Mouse (Mus musculus): ENCODE measurements around the gene Med14. TPM values are rescaled to one million over a fixed set of nuclear protein-coding genes. Genes with fewer than 3 reads are reported as not detected.

Med14 gene
- polyA plus RNA-seq (2015; fragmentation: Nextera tagmentation; extraction: Ambion mirVana) = 10.8 and 12.9 TPM in 2 replicates

DNA sequence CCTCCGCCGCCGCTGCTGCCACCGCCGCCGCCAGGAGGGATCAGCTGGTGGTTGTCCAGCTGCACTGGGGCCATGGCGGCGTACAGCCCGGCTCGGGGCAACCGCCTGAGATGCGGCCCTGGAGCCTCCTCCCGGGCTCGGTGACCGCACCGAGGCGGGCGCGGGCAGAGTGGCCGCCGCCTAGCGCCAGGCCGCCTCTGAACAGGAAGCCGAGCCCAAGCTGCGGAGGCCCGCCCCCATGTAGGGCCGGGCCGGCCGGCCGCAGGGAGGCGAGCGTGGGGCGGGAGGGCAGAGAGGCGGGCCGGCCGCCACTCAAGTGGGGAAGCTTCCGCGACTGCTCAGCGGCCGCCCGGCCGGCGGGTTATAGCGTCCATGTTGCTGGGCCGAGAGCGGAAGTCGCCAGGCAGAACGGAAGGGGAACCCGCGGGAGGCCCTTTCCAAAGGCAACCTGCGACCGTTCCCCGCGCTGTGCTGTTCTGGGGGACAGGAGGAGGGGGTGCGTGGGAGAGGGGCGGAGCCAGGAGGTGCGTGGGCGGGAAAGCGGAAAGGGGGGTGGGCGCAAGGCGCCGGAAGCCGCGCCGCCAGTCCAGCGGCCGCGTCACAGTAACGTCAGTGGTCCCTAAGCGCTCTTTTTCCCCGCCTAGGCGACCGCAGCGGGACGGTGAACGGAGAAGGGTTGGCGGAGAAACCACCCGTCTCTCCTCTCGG lies at the start of gene Med14:
TSS of gene Med14 (minus strand) at position 448 of the 708 bp plus-strand sequence.
- Histone ChIP-seq H3K27me3 (replicated peaks) (peaks cover 4% of the 10 kb centered on the region; the same call in 1 of the 2 replicates), H3K36me3 (no peaks in the 10 kb centered on the region)
- 7% methylated on average over 62 of the region's 79 CpGs for WGBS

DNA sequence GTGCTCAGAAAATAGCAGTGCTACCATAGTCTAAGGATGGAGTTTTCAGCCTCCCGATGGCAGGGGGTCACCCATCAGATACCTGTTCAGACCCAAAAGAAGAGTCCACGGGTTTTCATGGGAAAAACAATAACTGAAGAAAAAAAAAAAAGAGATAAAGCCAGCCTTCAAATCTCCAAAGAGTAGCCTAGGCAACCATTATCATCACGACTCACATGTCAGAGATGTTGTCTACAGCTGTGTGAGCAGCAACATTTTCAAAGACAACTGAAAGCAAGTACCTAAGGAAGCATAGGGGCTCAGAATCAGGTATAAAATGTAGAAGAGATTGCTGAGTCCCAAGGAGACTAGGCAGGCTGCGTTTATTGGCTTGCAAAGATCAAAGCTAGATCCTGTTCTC lies 38.7 kb upstream of the Med14 start:
- Histone ChIP-seq H3K27me3 (replicated peaks) (no peaks in the 10 kb centered on the region), H3K9ac (no peak overlapping the region), H3K9me3 (no peaks in the 10 kb centered on the region), H3K4me2 (no peak overlapping the region), H3K27ac (no peak overlapping the region), H3K4me3 (replicated peaks) (no peak overlapping the region), H3K4me1 (no peaks in the 10 kb centered on the region), H3K36me3 (no peaks in the 10 kb centered on the region)
- ATAC-seq (ENCODE audit: insufficient read depth, low FRiP score, low read depth) = no peak
- 71% methylated on average over 4 of the region's 4 CpGs for WGBS

More for the DNA sequence above, at the start of gene Med14:
- peak; percentile 98 for ATAC-seq (ENCODE audit: insufficient read depth, low FRiP score, low read depth)
- peak within 1 kb of the TSS; percentile 97 for H3K27ac ChIP-seq
- H3K4me3 ChIP-seq (replicated peaks) = peak within 1 kb of the TSS; percentile 62
- H3K9ac ChIP-seq = peak within 1 kb of the TSS; percentile 42
- H3K9me3 ChIP-seq = no peaks in the 10 kb centered on the region
- H3K4me2 ChIP-seq = peak within 1 kb of the TSS; percentile 47
- no peaks in the 10 kb centered on the region; the same call in 1 of the 2 replicates for H3K4me1 ChIP-seq

DNA sequence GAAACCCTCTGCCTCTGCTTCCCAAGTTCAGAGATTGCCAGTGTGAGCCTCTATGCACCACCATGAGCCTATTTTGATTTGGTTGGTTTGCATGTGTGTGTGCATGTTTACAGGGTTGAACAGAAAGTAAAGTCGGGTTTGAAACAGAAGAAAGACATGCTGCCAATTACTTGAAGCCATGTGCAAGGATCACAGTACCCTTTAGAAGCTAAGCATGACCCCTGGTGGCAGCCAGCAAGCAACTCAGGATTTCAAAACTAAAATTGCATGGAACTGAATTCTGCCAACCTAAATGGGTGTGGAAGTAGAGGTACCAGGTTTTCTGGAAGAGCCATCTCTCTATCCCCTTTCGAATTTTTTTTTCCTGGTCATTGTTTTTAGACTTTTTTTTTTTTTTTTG lies 33.0 kb upstream of the Med14 start:
- Histone ChIP-seq H3K27ac (no peak overlapping the region), H3K36me3 (no peaks in the 10 kb centered on the region), H3K9me3 (no peaks in the 10 kb centered on the region), H3K27me3 (replicated peaks) (no peaks in the 10 kb centered on the region), H3K9ac (no peak overlapping the region), H3K4me3 (replicated peaks) (no peak overlapping the region), H3K4me1 (no peaks in the 10 kb centered on the region), H3K4me2 (no peak overlapping the region)
- WGBS = 51% methylated on average over 2 of the region's 2 CpGs
- no peak for ATAC-seq (ENCODE audit: insufficient read depth, low FRiP score, low read depth)

- Histone ChIP-seq H3K27me3 (replicated peaks) (no peaks in the 10 kb centered on the region), H3K36me3 (no peaks in the 10 kb centered on the region), H3K4me2 (no peak overlapping the region), H3K9me3 (no peaks in the 10 kb centered on the region), H3K4me1 (no peaks in the 10 kb centered on the region), H3K4me3 (replicated peaks) (no peak overlapping the region), H3K9ac (no peak overlapping the region), H3K27ac (no peak overlapping the region)
- no peak for ATAC-seq (ENCODE audit: insufficient read depth, low FRiP score, low read depth)
- 81% methylated on average over 4 of the region's 4 CpGs for WGBS
Measured at GRCm38 (mm10) chrX:12791674-12792340, 29.9 kb upstream of the Med14 start.

GRCm38 (mm10) chrX:12773236-12773635 lies 11.4 kb upstream of the Med14 start:
- H3K9ac ChIP-seq = no peak overlapping the region
- H3K27ac ChIP-seq = no peak overlapping the region
- 0 out of 2 replicates have a peak, but pooled peaks cover 3% of the 10 kb centered on the region for H3K27me3 ChIP-seq (replicated peaks)
- 64% methylated on average over 3 of the region's 3 CpGs for WGBS
- no peak overlapping the region for H3K4me2 ChIP-seq
- H3K4me3 ChIP-seq (replicated peaks) = no peak overlapping the region
- H3K4me1 ChIP-seq = no peaks in the 10 kb centered on the region
- H3K9me3 ChIP-seq = no peaks in the 10 kb centered on the region
- no peak for ATAC-seq (ENCODE audit: insufficient read depth, low FRiP score, low read depth)
- no peaks in the 10 kb centered on the region for H3K36me3 ChIP-seq

DNA sequence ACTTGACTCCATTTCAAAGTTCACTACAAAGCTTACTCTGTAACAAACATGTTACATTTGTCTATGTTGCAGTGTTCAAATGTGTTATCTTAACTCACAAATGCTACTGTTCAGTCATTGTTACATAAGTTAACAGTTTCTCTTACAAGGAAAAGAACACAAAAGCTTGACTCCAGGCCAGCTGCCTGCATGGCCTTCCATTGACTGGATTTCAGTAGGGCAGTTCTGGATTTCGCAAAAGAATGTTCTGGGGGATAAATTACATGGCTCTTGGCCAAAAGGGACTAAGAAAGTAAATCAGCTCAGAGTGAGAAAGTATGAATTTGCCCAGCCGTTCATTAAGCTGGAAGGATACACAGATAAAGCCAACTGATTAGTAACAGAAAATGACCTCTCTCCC lies 9.7 kb upstream of the Med14 start:
- no peak overlapping the region for H3K4me3 ChIP-seq (replicated peaks)
- no peaks in the 10 kb centered on the region for H3K4me1 ChIP-seq
- no peaks in the 10 kb centered on the region for H3K9me3 ChIP-seq
- H3K4me2 ChIP-seq = no peak overlapping the region
- H3K36me3 ChIP-seq = no peaks in the 10 kb centered on the region
- no peak for ATAC-seq (ENCODE audit: insufficient read depth, low FRiP score, low read depth)
- WGBS = 28% methylated on average over 2 of the region's 2 CpGs
- H3K9ac ChIP-seq = no peak overlapping the region
- 0 out of 2 replicates have a peak, but pooled peaks cover 3% of the 10 kb centered on the region for H3K27me3 ChIP-seq (replicated peaks)
- H3K27ac ChIP-seq = no peak overlapping the region

GRCm38 (mm10) chrX:12768571-12768970 lies 6.7 kb upstream of the Med14 start:
- ATAC-seq (ENCODE audit: insufficient read depth, low FRiP score, low read depth) = no peak
- no peak overlapping the region for H3K4me2 ChIP-seq
- no peak overlapping the region for H3K27ac ChIP-seq
- no peak overlapping the region for H3K4me3 ChIP-seq (replicated peaks)
- no peaks in the 10 kb centered on the region for H3K36me3 ChIP-seq
- 74% methylated on average over 3 of the region's 3 CpGs for WGBS
- H3K9me3 ChIP-seq = no peaks in the 10 kb centered on the region
- no peaks in the 10 kb centered on the region for H3K4me1 ChIP-seq
- H3K9ac ChIP-seq = no peak overlapping the region
- H3K27me3 ChIP-seq (replicated peaks) = 0 out of 2 replicates have a peak, but pooled peaks cover 3% of the 10 kb centered on the region

DNA sequence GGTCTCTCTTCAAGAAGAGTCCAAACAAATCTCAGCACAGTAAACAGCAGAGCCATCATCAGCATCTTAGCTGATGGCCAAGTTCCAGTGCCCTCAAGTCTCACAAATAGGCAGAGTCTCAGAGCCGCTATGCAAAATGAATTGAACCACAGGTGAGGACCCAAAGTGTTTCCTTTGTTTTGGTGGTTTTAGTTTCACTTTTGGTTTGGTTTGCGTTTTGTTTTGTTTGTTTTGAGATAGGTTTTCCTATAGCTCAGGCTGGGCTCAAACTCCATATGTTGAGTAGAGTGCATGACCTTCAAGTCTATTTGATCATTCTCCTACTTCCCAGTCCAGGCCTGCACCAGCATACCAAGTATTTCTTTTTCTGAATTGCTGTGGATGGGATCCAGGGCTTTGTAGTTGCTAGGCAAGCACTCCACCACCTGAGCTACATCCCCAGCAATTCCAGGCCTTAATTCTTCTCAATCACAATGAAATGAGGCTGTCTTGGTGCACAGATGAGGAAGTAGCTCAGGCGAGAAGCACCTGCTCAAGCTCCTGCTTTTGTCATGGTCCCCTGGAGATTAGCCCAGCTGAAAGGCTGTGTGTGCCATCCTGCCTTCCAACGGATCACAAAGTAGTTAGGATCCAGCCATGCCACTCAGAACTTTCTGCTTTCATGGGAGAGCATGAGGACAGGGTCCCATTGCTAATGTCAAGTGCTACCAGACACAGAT lies 5.1 kb upstream of the Med14 start:
- no peak overlapping the region for H3K9ac ChIP-seq
- no peak for ATAC-seq (ENCODE audit: insufficient read depth, low FRiP score, low read depth)
- no peak overlapping the region for H3K27ac ChIP-seq
- 59% methylated on average over 4 of the region's 4 CpGs for WGBS
- H3K9me3 ChIP-seq = no peaks in the 10 kb centered on the region
- H3K4me2 ChIP-seq = no peak overlapping the region
- H3K27me3 ChIP-seq (replicated peaks) = peaks cover 3% of the 10 kb centered on the region; the same call in 1 of the 2 replicates
- no peaks in the 10 kb centered on the region for H3K36me3 ChIP-seq
- H3K4me3 ChIP-seq (replicated peaks) = no peak overlapping the region
- no peaks in the 10 kb centered on the region for H3K4me1 ChIP-seq

- ATAC-seq (ENCODE audit: insufficient read depth, low FRiP score, low read depth) = no peak
- Histone ChIP-seq H3K4me1 (no peaks in the 10 kb centered on the region; the same call in 1 of the 2 replicates), H3K4me3 (replicated peaks) (peak overlapping the region; percentile 62), H3K27me3 (replicated peaks) (peaks cover 4% of the 10 kb centered on the region; the same call in 1 of the 2 replicates), H3K9ac (no peak overlapping the region), H3K36me3 (no peaks in the 10 kb centered on the region), H3K9me3 (no peaks in the 10 kb centered on the region), H3K4me2 (peak overlapping the region; percentile 47), H3K27ac (peak overlapping the region; percentile 97; the same call in 1 of the 2 replicates)
- WGBS = 62% methylated on average over 3 of the region's 3 CpGs
Measured at GRCm38 (mm10) chrX:12763127-12763834, 1.4 kb upstream of the Med14 start.

GRCm38 (mm10) chrX:12762334-12763126 lies 657 bp upstream of the Med14 start:
- peaks cover 4% of the 10 kb centered on the region; the same call in 1 of the 2 replicates for H3K27me3 ChIP-seq (replicated peaks)
- H3K4me2 ChIP-seq = peak overlapping the region; percentile 47
- peak overlapping the region; percentile 62 for H3K4me3 ChIP-seq (replicated peaks)
- WGBS = 15% methylated on average over 32 of the region's 32 CpGs
- no peaks in the 10 kb centered on the region; the same call in 1 of the 2 replicates for H3K4me1 ChIP-seq
- no peaks in the 10 kb centered on the region for H3K9me3 ChIP-seq
- no peak for ATAC-seq (ENCODE audit: insufficient read depth, low FRiP score, low read depth)
- peak overlapping the region; percentile 97 for H3K27ac ChIP-seq
- H3K9ac ChIP-seq = 0 out of 2 replicates have a peak overlapping the region, but pooled peaks have one; percentile 12
- no peaks in the 10 kb centered on the region for H3K36me3 ChIP-seq

GRCm38 (mm10) chrX:12761259-12761625 lies 631 bp downstream of the Med14 start:
- H3K4me3 ChIP-seq (replicated peaks) = peak overlapping the region; percentile 62
- WGBS = 7% methylated on average over 24 of the region's 25 CpGs
- peak; percentile 8; the same call in 1 of the 2 replicates for ATAC-seq (ENCODE audit: insufficient read depth, low FRiP score, low read depth)

More at GRCm38 (mm10) chrX:12761259-12761625, 631 bp downstream of the Med14 start:
- H3K36me3 ChIP-seq = no peaks in the 10 kb centered on the region
- peaks cover 4% of the 10 kb centered on the region; the same call in 1 of the 2 replicates for H3K27me3 ChIP-seq (replicated peaks)
- H3K27ac ChIP-seq = peak overlapping the region; percentile 97
- peak overlapping the region; percentile 47 for H3K4me2 ChIP-seq
- no peaks in the 10 kb centered on the region for H3K9me3 ChIP-seq
- H3K9ac ChIP-seq = peak overlapping the region; percentile 42
- H3K4me1 ChIP-seq = no peaks in the 10 kb centered on the region; the same call in 1 of the 2 replicates
